Mouse (Mus musculus) liver, adult 2 months (tissue): ENCODE results near the gene Akap8. TPM values are rescaled to one million over a fixed set of nuclear protein-coding genes. Genes with fewer than 3 reads are reported as not detected.

Experiments used
- DNase-seq: peaks from one replicate; pipeline ENCODE4 v3.0.0-alpha.2; 2011; ENCODE audit warnings: low read depth, low spot score; ENCODE audit errors: extremely low read depth
- H3K27ac ChIP-seq: fragments of 200-500 bp; replicated peaks from 2 replicates; pipeline ENCODE4 v1.5.1; 2012; ENCODE audit warnings: low read depth, mild to moderate bottlenecking, control low read depth, inconsistent platforms, low read length; ENCODE audit not compliant: insufficient read depth
- H3K27me3 ChIP-seq: fragments of 200-500 bp; 2 replicates; pipeline ENCODE4 v1.6.1; 2012; ENCODE audit warnings: mild to moderate bottlenecking, moderate library complexity, low read length, inconsistent platforms; ENCODE audit not compliant: control insufficient read depth, insufficient read depth
- H3K36me3 ChIP-seq: fragments of 200-500 bp; 2 replicates; pipeline ENCODE4 v1.6.1; 2012; ENCODE audit warnings: low read length, inconsistent platforms; ENCODE audit not compliant: control insufficient read depth, insufficient read depth
- H3K4me1 ChIP-seq: fragments of 200-500 bp; 2 replicates; pipeline ENCODE4 v1.6.1; 2011; ENCODE audit warnings: low read length; ENCODE audit not compliant: control insufficient read depth, insufficient read depth
- H3K4me3 ChIP-seq: fragments of 200-500 bp; 2 replicates; pipeline ENCODE4 v1.5.1; 2011; ENCODE audit warnings: low read depth, mild to moderate bottlenecking, control low read depth, low read length, moderate library complexity; ENCODE audit not compliant: insufficient read depth
- H3K79me2 ChIP-seq: fragments of 200-500 bp; 2 replicates; pipeline ENCODE4 v1.6.1; 2012; ENCODE audit warnings: inconsistent platforms, mild to moderate bottlenecking, low read length, moderate library complexity; ENCODE audit not compliant: control insufficient read depth, insufficient read depth
- H3K9ac ChIP-seq: fragments of 200-500 bp; 2 replicates; pipeline ENCODE4 v1.6.1; 2012; ENCODE audit warnings: low read depth, mild to moderate bottlenecking, control low read depth, inconsistent platforms, low read length
- CTCF ChIP-seq: fragments of 200-500 bp; IDR thresholded peaks from 2 replicates; pipeline ENCODE4 v1.5.1; 2011; ENCODE audit warnings: low read depth, low read length, control low read depth
- POLR2A ChIP-seq: fragments of 200-500 bp; IDR thresholded peaks from 2 replicates; pipeline ENCODE4 v1.6.1; 2011; ENCODE audit warnings: low read length, control low read depth; ENCODE audit not compliant: insufficient read depth; ENCODE audit errors: extremely low read depth
- WGBS: fragments of 180-500 bp; shearing (Covaris S2); methylation state at CpG from one replicate; pipeline ENCODE4 v1.1.7; 2018; 5-methylcytosine and 5-hydroxymethylcytosine counted together
- polyA plus RNA-seq: library from polyadenylated mRNA; depleted of rRNA; stranded (reverse); fragments of >200 nt; gene quantifications from 2 replicates; pipeline ENCODE4 v1.2.3, GENCODE M21; 2012
- total RNA-seq: library from RNA; depleted of rRNA; stranded (reverse); fragments of >200 nt; gene quantifications from 2 replicates; pipeline ENCODE4 v1.2.3, GENCODE M21; 2014

Akap8 gene
- total and polyA plus RNA-seq, 2 experiments, result 31.6 to 47.9 TPM

- Histone ChIP-seq H3K4me1 (peaks cover 9% of the 10 kb centered on the region), H3K27ac (no peak overlapping the region), H3K27me3 (no peaks in the 10 kb centered on the region), H3K36me3 (peaks cover 36% of the 10 kb centered on the region), H3K79me2 (peaks cover 13% of the 10 kb centered on the region; the same call in 1 of the 2 replicates), H3K9ac (no peak overlapping the region), H3K4me3 (no peak overlapping the region)
- no peak for DNase-seq
- TF ChIP-seq POLR2A, result no peak
- TF ChIP-seq CTCF, result no peak
- WGBS, result 98% methylated on average over 1 of the region's 1 CpGs
Measured at GRCm38 (mm10) chr17:32341102-32341501, 20.1 kb upstream of the Akap8 start.

- Histone ChIP-seq H3K4me3 (no peak overlapping the region), H3K27me3 (no peaks in the 10 kb centered on the region), H3K79me2 (peaks cover 17% of the 10 kb centered on the region; the same call in 1 of the 2 replicates), H3K9ac (no peak overlapping the region), H3K4me1 (peaks cover 9% of the 10 kb centered on the region), H3K36me3 (peaks cover 44% of the 10 kb centered on the region), H3K27ac (no peak overlapping the region)
- no peak for TF ChIP-seq CTCF
- 21% methylated on average over 1 of the region's 1 CpGs for WGBS
- peak; percentile 49 for DNase-seq
Measured at GRCm38 (mm10) chr17:32340110-32340509, 19.1 kb upstream of the Akap8 start.

- H3K4me3 ChIP-seq, result no peak overlapping the region
- H3K36me3 ChIP-seq, result peaks cover 54% of the 10 kb centered on the region
- TF ChIP-seq POLR2A, result no peak
- TF ChIP-seq CTCF, result no peak
- H3K79me2 ChIP-seq, result peaks cover 26% of the 10 kb centered on the region; the same call in 1 of the 2 replicates
- H3K9ac ChIP-seq, result no peak overlapping the region
- DNase-seq, result no peak
- peaks cover 6% of the 10 kb centered on the region for H3K4me1 ChIP-seq
- no peaks in the 10 kb centered on the region for H3K27me3 ChIP-seq
- WGBS, result 86% methylated on average over 2 of the region's 2 CpGs
- no peak overlapping the region for H3K27ac ChIP-seq
Measured at GRCm38 (mm10) chr17:32335869-32336268, 14.8 kb upstream of the Akap8 start.

GRCm38 (mm10) chr17:32334921-32335320 lies 13.9 kb upstream of the Akap8 start:
- no peak for DNase-seq
- Histone ChIP-seq H3K4me3 (no peak overlapping the region), H3K9ac (no peak overlapping the region), H3K4me1 (no peaks in the 10 kb centered on the region; the same call in 1 of the 2 replicates), H3K36me3 (peaks cover 61% of the 10 kb centered on the region), H3K27me3 (no peaks in the 10 kb centered on the region), H3K27ac (no peak overlapping the region), H3K79me2 (peaks cover 26% of the 10 kb centered on the region; the same call in 1 of the 2 replicates)
- no peak for TF ChIP-seq CTCF
- no peak for TF ChIP-seq POLR2A
- 98% methylated on average over 12 of the region's 12 CpGs for WGBS

GRCm38 (mm10) chr17:32333675-32334303 lies 12.8 kb upstream of the Akap8 start:
- Histone ChIP-seq H3K9ac (no peak overlapping the region), H3K79me2 (peaks cover 24% of the 10 kb centered on the region; the same call in 1 of the 2 replicates), H3K4me3 (no peak overlapping the region), H3K27me3 (no peaks in the 10 kb centered on the region), H3K4me1 (no peaks in the 10 kb centered on the region), H3K27ac (no peak overlapping the region), H3K36me3 (peaks cover 59% of the 10 kb centered on the region)
- TF ChIP-seq POLR2A (no peak), CTCF (no peak)
- DNase-seq, result no peak
- 88% methylated on average over 31 of the region's 31 CpGs for WGBS

GRCm38 (mm10) chr17:32327501-32327900 lies 6.5 kb upstream of the Akap8 start:
- Histone ChIP-seq H3K36me3 (peaks cover 35% of the 10 kb centered on the region), H3K27ac (peak overlapping the region; percentile 70), H3K9ac (no peak overlapping the region), H3K79me2 (no peaks in the 10 kb centered on the region), H3K27me3 (no peaks in the 10 kb centered on the region), H3K4me1 (peaks cover 18% of the 10 kb centered on the region), H3K4me3 (no peak overlapping the region)
- TF ChIP-seq POLR2A, result no peak
- no peak for TF ChIP-seq CTCF
- DNase-seq, result peak; percentile 90
